Mouse (Mus musculus) spleen, postnatal 10 days (tissue): ENCODE data around the gene Osbpl2.
"Not testable (repeated sequence)": the region's sequence is repeated elsewhere in the genome, so short reads cannot be mapped to it uniquely, and the experiment has no call there.

Experiments used
- DNase-seq, 2 experiments: peaks; one replicate each; pipeline ENCODE4 v3.0.0; 2021 to 2022; ENCODE audit warnings: low spot score in 2 of 2

The Osbpl2 gene

GRCm38 (mm10) chr2:180154796-180155195 lies 35.7 kb downstream of the Osbpl2 start:
- no peak for DNase-seq

- no peak for DNase-seq
Measured at GRCm38 (mm10) chr2:180158627-180159026, 39.5 kb downstream of the Osbpl2 start.

GRCm38 (mm10) chr2:180165855-180166254 lies 46.7 kb downstream of the Osbpl2 start:
- no peak for DNase-seq

- no peak for DNase-seq
Measured at GRCm38 (mm10) chr2:180166869-180167268, 47.8 kb downstream of the Osbpl2 start.

- DNase-seq = no peak
Measured at GRCm38 (mm10) chr2:180170151-180170805, 51.2 kb downstream of the Osbpl2 start.

- DNase-seq = peak; percentile 97
Measured at GRCm38 (mm10) chr2:180170806-180171521, 51.9 kb downstream of the Osbpl2 start, which contains the start of gene Adrm1. Gene Adrm1 (plus strand): TSS chr2:180171485.

GRCm38 (mm10) chr2:180171522-180172070 lies 52.5 kb downstream of the Osbpl2 start:
- no peak for DNase-seq

- no peak for DNase-seq
Measured at GRCm38 (mm10) chr2:180172152-180172551, 53.0 kb downstream of the Osbpl2 start.

GRCm38 (mm10) chr2:180173163-180173562 lies 54.1 kb downstream of the Osbpl2 start:
- no peak for DNase-seq

- not testable (repeated sequence) for DNase-seq
Measured at GRCm38 (mm10) chr2:180173711-180174110, 54.6 kb downstream of the Osbpl2 start.

GRCm38 (mm10) chr2:180174121-180174520 lies 55.0 kb downstream of the Osbpl2 start:
- DNase-seq = no peak

GRCm38 (mm10) chr2:180175725-180176124 lies 56.6 kb downstream of the Osbpl2 start:
- no peak for DNase-seq

GRCm38 (mm10) chr2:180181542-180181941 lies 62.4 kb downstream of the Osbpl2 start:
- no peak for DNase-seq

GRCm38 (mm10) chr2:180184011-180184751 lies 65.1 kb downstream of the Osbpl2 start:
- DNase-seq = no peak

GRCm38 (mm10) chr2:180184752-180185109 lies 65.6 kb downstream of the Osbpl2 start:
- DNase-seq = no peak

- no peak for DNase-seq
Measured at GRCm38 (mm10) chr2:180185686-180186085, 66.6 kb downstream of the Osbpl2 start.

GRCm38 (mm10) chr2:180187362-180187761 lies 68.3 kb downstream of the Osbpl2 start:
- DNase-seq = no peak

- no peak for DNase-seq
Measured at GRCm38 (mm10) chr2:180196610-180197322, 77.7 kb downstream of the Osbpl2 start.

GRCm38 (mm10) chr2:180197323-180198037 lies 78.4 kb downstream of the Osbpl2 start:
- no peak for DNase-seq

- no peak for DNase-seq
Measured at GRCm38 (mm10) chr2:180198782-180199181, 79.7 kb downstream of the Osbpl2 start.

GRCm38 (mm10) chr2:180200681-180201080 lies 81.6 kb downstream of the Osbpl2 start:
- no peak for DNase-seq
